Mouse (Mus musculus) ES-E14 (cell line): Measurements from ENCODE around the gene Sidt1. TPM values are rescaled to one million over a fixed set of nuclear protein-coding genes. Genes with fewer than 3 reads are reported as not detected.

ENCODE experiments used
- DNase-seq: peaks from one replicate; pipeline ENCODE4 v3.0.0-alpha.2; 2013; ENCODE audit warnings: low read depth, low spot score
- H3K27ac ChIP-seq: 2 replicates; pipeline ENCODE4 v1.5.1; 2012; ENCODE audit warnings: low read depth, mild to moderate bottlenecking, low read length, moderate library complexity, mixed read lengths; ENCODE audit not compliant: poor library complexity, insufficient read depth, severe bottlenecking
- H3K36me3 ChIP-seq: 2 replicates; pipeline ENCODE4 v1.6.1; 2012; ENCODE audit warnings: mild to moderate bottlenecking, low read length, moderate library complexity, mixed read lengths; ENCODE audit not compliant: control insufficient read depth, poor library complexity, insufficient read depth, severe bottlenecking
- H3K4me1 ChIP-seq, 2 experiments: fragments of 150-350 bp in 1 of 2; sonication (generic) in 1 of 2; 2 replicates each; pipeline ENCODE4 v1.6.1; 2012; ENCODE audit warnings: low read length in 2 of 2, mild to moderate bottlenecking in 1 of 2, mixed read lengths in 1 of 2; ENCODE audit not compliant: control insufficient read depth in 2 of 2, insufficient read depth in 2 of 2, poor library complexity in 1 of 2
- H3K4me3 ChIP-seq, 2 experiments: fragments of 150-350 bp in 1 of 2; sonication (generic) in 1 of 2; 2 replicates each; pipeline ENCODE4 v1.5.1; 2012; ENCODE audit warnings: low read length in 2 of 2, low read depth in 1 of 2, mild to moderate bottlenecking in 1 of 2, mixed read lengths in 1 of 2; ENCODE audit not compliant: insufficient read depth in 1 of 2, poor library complexity in 1 of 2, severe bottlenecking in 1 of 2
- H3K9ac ChIP-seq: 2 replicates; pipeline ENCODE4 v1.6.1; 2012; ENCODE audit warnings: low read depth, mild to moderate bottlenecking, low read length, mixed read lengths; ENCODE audit not compliant: poor library complexity, insufficient read depth, severe bottlenecking
- H3K9me3 ChIP-seq: fragments of 150-350 bp; sonication (generic); 2 replicates; pipeline ENCODE4 v1.6.1; 2012; ENCODE audit warnings: low read depth, mild to moderate bottlenecking, low read length; ENCODE audit not compliant: control insufficient read depth, insufficient read depth
- CHD2 ChIP-seq: IDR thresholded peaks from 2 replicates; pipeline ENCODE4 v1.6.1; 2014; ENCODE audit warnings: mild to moderate bottlenecking, low read depth, low read length, inconsistent platforms
- HCFC1 ChIP-seq: IDR thresholded peaks from 2 replicates; pipeline ENCODE4 v1.6.1; 2012; ENCODE audit warnings: low read length, inconsistent platforms, borderline replicate concordance; ENCODE audit not compliant: insufficient read depth
- MAFK ChIP-seq: IDR thresholded peaks from 2 replicates; pipeline ENCODE4 v1.6.1; 2014; ENCODE audit warnings: mild to moderate bottlenecking, low read depth, low read length, inconsistent platforms; ENCODE audit not compliant: insufficient read depth
- ZC3H11A ChIP-seq: IDR thresholded peaks from 2 replicates; pipeline ENCODE4 v1.6.1; 2012; ENCODE audit warnings: low read depth, mild to moderate bottlenecking, inconsistent platforms, low read length, borderline replicate concordance
- ZNF384 ChIP-seq: IDR thresholded peaks from 2 replicates; pipeline ENCODE4 v1.6.1; 2012; ENCODE audit warnings: low read depth, low read length, inconsistent platforms
- in situ Hi-C, 2 experiments: fragments of 600-800 bp; cut with MboI; formaldehyde crosslinking; loops; one replicate each; pipeline ENCODE4 v1.15.1; 2025; ENCODE audit warnings: low sequenced_read_pairs in 2 of 2, inconsistent platforms in 1 of 2; ENCODE audit not compliant: unreplicated experiment in 2 of 2
- total RNA-seq: library from RNA; depleted of rRNA; stranded (reverse); fragments of 300-350 nt; gene quantifications from 2 replicates; pipeline ENCODE4 v1.2.3, GENCODE M21; 2012

The Sidt1 gene
- total RNA-seq, 1 experiment: 0.40 TPM

- no peak overlapping the region for H3K27ac ChIP-seq
- TF ChIP-seq MAFK (no peak), CHD2 (no peak), ZNF384 (no peak), HCFC1 (no peak), ZC3H11A (no peak)
- in situ Hi-C loops: no loop called here
- no peak for DNase-seq
- no peaks in the 10 kb centered on the region for H3K36me3 ChIP-seq
- no peak overlapping the region for H3K9ac ChIP-seq
- H3K4me3 ChIP-seq: no peak overlapping the region
- H3K4me1 ChIP-seq: 0 out of 4 replicates have a peak, but pooled peaks cover 0 to 2% of the 10 kb centered on the region in 2 experiments
- no peaks in the 10 kb centered on the region for H3K9me3 ChIP-seq
These were observed 79.0 kb downstream of the Sidt1 start for GRCm38 (mm10) chr16:44253797-44254634.

- no peak overlapping the region for H3K27ac ChIP-seq
- H3K4me3 ChIP-seq: no peak overlapping the region
- H3K4me1 ChIP-seq: 0 out of 4 replicates have a peak, but pooled peaks cover 0 to 2% of the 10 kb centered on the region in 2 experiments
- no peaks in the 10 kb centered on the region for H3K9me3 ChIP-seq
- in situ Hi-C loops: no loop called here
- no peak for DNase-seq
- no peaks in the 10 kb centered on the region for H3K36me3 ChIP-seq
- no peak overlapping the region for H3K9ac ChIP-seq
- TF ChIP-seq MAFK: no peak
- TF ChIP-seq ZC3H11A: no peak
- no peak for TF ChIP-seq ZNF384
- TF ChIP-seq HCFC1: no peak
- no peak for TF ChIP-seq CHD2
These were observed 80.3 kb downstream of the Sidt1 start for GRCm38 (mm10) chr16:44252735-44253134.

GRCm38 (mm10) chr16:44249985-44250384, 83.0 kb downstream of the Sidt1 start:
- TF ChIP-seq HCFC1: no peak
- no peak for TF ChIP-seq ZC3H11A
- TF ChIP-seq MAFK: no peak
- no peak for TF ChIP-seq ZNF384
- TF ChIP-seq CHD2: no peak
- DNase-seq: no peak
- H3K4me1 ChIP-seq: 0 out of 4 replicates have a peak, but pooled peaks cover 0 to 2% of the 10 kb centered on the region in 2 experiments
- H3K9ac ChIP-seq: no peak overlapping the region
- H3K36me3 ChIP-seq: no peaks in the 10 kb centered on the region
- in situ Hi-C loops: loop anchor here in 1 of 2 experiments (10.0 kb wide), 1 partner anchor 105 kb away; no protein-coding TSS in a partner anchor
- no peaks in the 10 kb centered on the region for H3K9me3 ChIP-seq
- H3K4me3 ChIP-seq: no peak overlapping the region
- H3K27ac ChIP-seq: no peak overlapping the region

GRCm38 (mm10) chr16:44243323-44243722, 89.7 kb downstream of the Sidt1 start:
- no peaks in the 10 kb centered on the region for H3K36me3 ChIP-seq
- no peak for TF ChIP-seq ZC3H11A
- TF ChIP-seq MAFK: no peak
- no peak for TF ChIP-seq HCFC1
- TF ChIP-seq CHD2: no peak
- no peak for TF ChIP-seq ZNF384
- DNase-seq: no peak
- no peak overlapping the region; the same call in 1 of the 2 replicates for H3K9ac ChIP-seq
- H3K4me1 ChIP-seq: no peaks in the 10 kb centered on the region
- H3K9me3 ChIP-seq: no peaks in the 10 kb centered on the region
- H3K27ac ChIP-seq: no peak overlapping the region
- H3K4me3 ChIP-seq: no peak overlapping the region
- in situ Hi-C loops: loop anchor here in 1 of 2 experiments (10.0 kb wide), 1 partner anchor 111 kb away; no protein-coding TSS in a partner anchor
